Mouse (Mus musculus) intestine, embryonic 14.5 days (tissue): Measurements from ENCODE around the gene Mast4. TPM values are rescaled to one million over a fixed set of nuclear protein-coding genes. Genes with fewer than 3 reads are reported as not detected.

Source experiments
- ATAC-seq: fragments of 200-750 bp; cut with Nextera tagmentation; replicated peaks from 2 replicates; pipeline ENCODE4 v1.8.0; 2017; ENCODE audit warnings: low read depth, moderate number of reproducible peaks, moderate TSS enrichment, moderate library complexity; ENCODE audit not compliant: low FRiP score, low TSS enrichment
- DNase-seq: peaks from one replicate; pipeline ENCODE4 v3.0.0-alpha.2; 2018; ENCODE audit warnings: low spot score
- H3K27ac ChIP-seq: fragments of 300-500 bp; sonication (generic); 2 replicates; pipeline ENCODE4 v1.5.1; 2014; ENCODE audit warnings: low read depth, mild to moderate bottlenecking, control low read depth
- H3K27me3 ChIP-seq: fragments of 300-500 bp; sonication (generic); replicated peaks from 2 replicates; pipeline ENCODE4 v1.6.1; 2014; ENCODE audit warnings: low read length, control low read depth; ENCODE audit not compliant: control insufficient read depth, insufficient read depth
- H3K36me3 ChIP-seq: fragments of 300-500 bp; sonication (generic); 2 replicates; pipeline ENCODE4 v1.6.1; 2014; ENCODE audit warnings: low read length, control low read depth; ENCODE audit not compliant: control insufficient read depth, insufficient read depth
- H3K4me1 ChIP-seq: fragments of 300-500 bp; sonication (generic); replicated peaks from 2 replicates; pipeline ENCODE4 v1.6.1; 2014; ENCODE audit warnings: low read length, control low read depth, mixed read lengths; ENCODE audit not compliant: control insufficient read depth, insufficient read depth
- H3K4me2 ChIP-seq: fragments of 300-500 bp; sonication (generic); 2 replicates; pipeline ENCODE4 v1.6.1; 2014; ENCODE audit warnings: low read length
- H3K4me3 ChIP-seq: fragments of 300-500 bp; sonication (generic); 2 replicates; pipeline ENCODE4 v1.5.1; 2014; ENCODE audit warnings: low read depth, low read length, control low read depth, mixed read lengths
- H3K9ac ChIP-seq: fragments of 300-500 bp; sonication (generic); 2 replicates; pipeline ENCODE4 v1.6.1; 2014; ENCODE audit warnings: mild to moderate bottlenecking, low read length
- H3K9me3 ChIP-seq: fragments of 300-500 bp; sonication (generic); 2 replicates; pipeline ENCODE4 v1.6.1; 2016; ENCODE audit warnings: low read length, control low read depth; ENCODE audit not compliant: control insufficient read depth
- WGBS: fragments of 180-500 bp; shearing (Covaris S2); extraction: QIAGEN DNeasy Blood & Tissue Kit; methylation state at CpG from one replicate; pipeline ENCODE4 v1.1.7; 2014; 5-methylcytosine and 5-hydroxymethylcytosine counted together
- polyA plus RNA-seq: library from polyadenylated mRNA; unstranded; fragments of >200 nt; fragmentation: Nextera tagmentation; extraction: Ambion mirVana; gene quantifications from 2 replicates; pipeline ENCODE4 v1.2.1, GENCODE M21; 2014

Mast4 gene
- polyA plus RNA-seq, 1 experiment from 2014 or later: 31.9 TPM

DNA sequence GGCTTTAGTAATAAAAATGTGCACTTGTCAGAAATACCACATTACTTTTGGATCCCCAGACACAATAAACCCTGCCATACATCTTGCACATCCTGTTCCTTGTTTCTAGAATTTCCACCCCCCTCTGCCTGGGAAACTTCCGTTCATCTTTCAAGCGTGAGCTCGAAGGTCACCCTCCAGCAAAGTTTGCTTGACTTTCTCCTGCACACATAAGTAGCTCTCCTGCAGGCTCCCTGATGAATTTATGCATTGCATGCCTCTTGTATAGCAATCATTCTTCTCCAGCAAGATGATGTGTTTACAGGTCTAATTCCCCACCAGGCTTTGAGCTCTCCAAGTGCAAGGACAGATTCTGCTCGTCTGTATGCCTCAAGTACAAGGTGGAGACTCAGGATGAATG, 415.7 kb downstream of the Mast4 start:
- WGBS: 7% methylated on average over 4 of the region's 4 CpGs
- Histone ChIP-seq H3K9me3 (no peaks in the 10 kb centered on the region), H3K27ac (no peak overlapping the region), H3K36me3 (no peaks in the 10 kb centered on the region), H3K27me3 (no peaks in the 10 kb centered on the region), H3K9ac (no peak overlapping the region), H3K4me3 (no peak overlapping the region), H3K4me1 (peaks cover 4% of the 10 kb centered on the region; the same call in 1 of the 2 replicates), H3K4me2 (no peak overlapping the region)
- no peak for ATAC-seq
- DNase-seq: no peak

DNA sequence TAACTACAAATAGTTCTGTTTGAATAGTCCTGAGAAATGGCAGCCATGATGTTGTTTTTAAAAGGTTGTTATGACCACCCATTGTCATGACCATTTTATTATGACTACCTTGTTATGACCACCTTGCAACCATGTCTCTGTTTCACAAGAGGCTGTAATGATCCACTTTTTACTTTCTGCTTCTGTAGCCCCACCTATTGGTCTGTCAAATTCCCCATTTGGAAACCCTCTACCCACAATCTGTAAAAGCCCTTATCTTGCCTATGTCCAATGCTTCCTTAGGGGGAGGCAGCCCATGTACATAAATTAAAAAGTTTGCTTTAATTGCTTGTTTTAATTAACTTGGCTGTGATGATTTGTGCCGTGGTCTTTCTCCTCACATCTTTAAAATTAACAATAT, 419.0 kb downstream of the Mast4 start:
- Histone ChIP-seq H3K36me3 (no peaks in the 10 kb centered on the region), H3K4me2 (no peak overlapping the region), H3K9ac (no peak overlapping the region), H3K27me3 (no peaks in the 10 kb centered on the region), H3K4me1 (peaks cover 4% of the 10 kb centered on the region; the same call in 1 of the 2 replicates), H3K9me3 (no peaks in the 10 kb centered on the region), H3K27ac (no peak overlapping the region), H3K4me3 (no peak overlapping the region)
- no peak for ATAC-seq
- DNase-seq: no peak
- 81% methylated on average over 1 of the region's 1 CpGs for WGBS

DNA sequence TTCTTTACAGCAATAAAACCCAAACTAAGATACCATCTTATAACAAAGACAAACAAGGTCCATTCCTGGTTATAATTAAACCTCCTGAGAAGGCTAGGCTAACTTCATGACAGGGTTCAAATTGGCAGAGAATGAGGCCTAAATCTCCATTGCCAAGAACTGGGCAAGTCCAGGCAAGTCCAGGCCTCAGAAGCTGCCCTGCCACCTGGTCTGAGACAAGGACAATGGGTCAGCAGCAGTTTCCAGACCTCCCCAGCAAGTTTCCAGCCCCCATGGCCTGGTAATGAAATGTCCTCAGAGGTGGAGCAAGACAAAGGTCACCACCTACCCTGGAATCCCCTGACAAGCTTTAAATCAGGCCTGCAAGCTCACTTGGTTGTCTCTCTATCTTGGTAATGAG, 419.5 kb downstream of the Mast4 start:
- Histone ChIP-seq H3K4me2 (no peak overlapping the region), H3K27me3 (no peaks in the 10 kb centered on the region), H3K27ac (no peak overlapping the region), H3K9ac (no peak overlapping the region), H3K36me3 (no peaks in the 10 kb centered on the region), H3K4me1 (peaks cover 4% of the 10 kb centered on the region; the same call in 1 of the 2 replicates), H3K4me3 (no peak overlapping the region), H3K9me3 (peaks cover 1% of the 10 kb centered on the region)
- ATAC-seq (no peak), DNase-seq (no peak)

- H3K4me1 ChIP-seq: peaks cover 4% of the 10 kb centered on the region; the same call in 1 of the 2 replicates
- H3K9me3 ChIP-seq: peaks cover 3% of the 10 kb centered on the region
- H3K4me3 ChIP-seq: no peak overlapping the region
- no peak overlapping the region for H3K9ac ChIP-seq
- WGBS: 81% methylated on average over 2 of the region's 2 CpGs
- no peaks in the 10 kb centered on the region for H3K36me3 ChIP-seq
- no peak overlapping the region for H3K27ac ChIP-seq
- DNase-seq: no peak
- no peak overlapping the region for H3K4me2 ChIP-seq
- H3K27me3 ChIP-seq: no peaks in the 10 kb centered on the region
- no peak for ATAC-seq
These were observed 420.4 kb downstream of the Mast4 start for GRCm38 (mm10) chr13:102913919-102914318.

DNA sequence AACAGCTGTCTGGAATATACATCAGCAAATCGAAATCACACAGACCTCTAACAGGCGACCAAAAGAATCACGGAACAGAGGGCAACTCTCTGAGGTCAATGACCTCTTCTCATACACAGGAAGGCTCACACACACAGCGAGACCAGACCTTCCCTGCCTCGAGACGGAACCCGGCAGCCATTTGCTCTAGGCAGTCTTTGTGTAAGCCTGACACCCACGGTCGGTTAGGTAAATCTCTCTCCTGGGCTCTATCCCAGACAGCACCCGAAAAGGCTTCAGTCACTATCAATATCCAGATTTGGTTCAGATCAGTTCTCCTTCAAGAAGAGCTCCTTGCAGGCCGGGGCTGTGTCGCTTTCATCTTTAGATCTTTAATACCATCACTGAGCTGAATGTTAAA, 421.4 kb downstream of the Mast4 start:
- Histone ChIP-seq H3K36me3 (no peaks in the 10 kb centered on the region), H3K27me3 (no peaks in the 10 kb centered on the region), H3K27ac (no peak overlapping the region), H3K4me2 (no peak overlapping the region), H3K4me1 (no peaks in the 10 kb centered on the region), H3K4me3 (no peak overlapping the region), H3K9ac (no peak overlapping the region), H3K9me3 (peaks cover 3% of the 10 kb centered on the region)
- WGBS: 69% methylated on average over 12 of the region's 12 CpGs
- DNase-seq (no peak), ATAC-seq (no peak)

- no peak overlapping the region for H3K4me3 ChIP-seq
- DNase-seq (no peak), ATAC-seq (no peak)
- H3K36me3 ChIP-seq: no peaks in the 10 kb centered on the region
- no peaks in the 10 kb centered on the region for H3K27me3 ChIP-seq
- no peak overlapping the region for H3K9ac ChIP-seq
- WGBS: 91% methylated on average over 5 of the region's 5 CpGs
- no peaks in the 10 kb centered on the region for H3K4me1 ChIP-seq
- H3K27ac ChIP-seq: no peak overlapping the region
- no peak overlapping the region for H3K4me2 ChIP-seq
- H3K9me3 ChIP-seq: peaks cover 3% of the 10 kb centered on the region
These were observed 424.5 kb downstream of the Mast4 start for GRCm38 (mm10) chr13:102909654-102910418.

DNA sequence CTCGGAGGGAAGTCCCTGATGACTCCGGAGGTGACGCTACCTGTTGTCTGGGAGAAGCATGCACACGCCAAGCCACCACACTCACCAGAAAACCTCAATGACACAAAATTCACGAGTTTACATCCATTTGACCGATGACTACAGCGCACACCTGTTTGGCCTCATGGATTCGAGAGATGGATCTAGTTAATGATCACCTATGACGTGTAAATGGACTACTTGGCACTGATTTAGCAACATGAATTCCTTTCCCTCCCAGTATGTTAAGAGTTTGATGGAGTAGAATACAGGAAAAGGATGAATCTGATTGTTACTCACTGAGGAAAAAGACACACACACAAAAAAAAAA, 427.7 kb downstream of the Mast4 start:
- H3K4me3 ChIP-seq: peak overlapping the region; percentile 61
- ATAC-seq (no peak), DNase-seq (no peak)
- peak overlapping the region; percentile 91; the same call in 1 of the 2 replicates for H3K27ac ChIP-seq
- no peaks in the 10 kb centered on the region for H3K36me3 ChIP-seq
- WGBS: 7% methylated on average over 9 of the region's 9 CpGs
- peak overlapping the region; percentile 71 for H3K4me2 ChIP-seq
- peaks cover 3% of the 10 kb centered on the region for H3K9me3 ChIP-seq
- no peaks in the 10 kb centered on the region for H3K27me3 ChIP-seq
- peak overlapping the region; percentile 78; the same call in 1 of the 2 replicates for H3K9ac ChIP-seq
- H3K4me1 ChIP-seq: peaks cover 10% of the 10 kb centered on the region; the same call in 1 of the 2 replicates

- peaks cover 10% of the 10 kb centered on the region; the same call in 1 of the 2 replicates for H3K4me1 ChIP-seq
- H3K36me3 ChIP-seq: no peaks in the 10 kb centered on the region
- H3K9ac ChIP-seq: peak overlapping the region; percentile 78
- DNase-seq (peak; percentile 89), ATAC-seq (peak; percentile 98)
- peak overlapping the region; percentile 91 for H3K27ac ChIP-seq
- no peaks in the 10 kb centered on the region for H3K27me3 ChIP-seq
- peak overlapping the region; percentile 61 for H3K4me3 ChIP-seq
- H3K4me2 ChIP-seq: peak overlapping the region; percentile 71
- peaks cover 3% of the 10 kb centered on the region for H3K9me3 ChIP-seq
- WGBS: under 1% methylated on average over 16 of the region's 16 CpGs
These were observed 428.2 kb downstream of the Mast4 start for GRCm38 (mm10) chr13:102906004-102906660.
